Mouse (Mus musculus) C2C12 (cell line): ENCODE results near the gene Ube2n. TPM values are rescaled to one million over a fixed set of nuclear protein-coding genes. Genes with fewer than 3 reads are reported as not detected.

Experiments
- H3K27me3 ChIP-seq: one replicate; pipeline ENCODE4 v1.6.1; 2011; ENCODE audit not compliant: control insufficient read depth, insufficient read depth, insufficient read length
- H3K36me3 ChIP-seq: one replicate; pipeline ENCODE4 v1.6.1; 2011; ENCODE audit not compliant: control insufficient read depth, insufficient read depth
- H3K4me3 ChIP-seq: one replicate; pipeline ENCODE4 v1.5.1; 2011; ENCODE audit warnings: mild to moderate bottlenecking, control low read depth; ENCODE audit not compliant: poor library complexity, insufficient read depth, severe bottlenecking
- H3K79me2 ChIP-seq: one replicate; pipeline ENCODE4 v1.6.1; 2011; ENCODE audit not compliant: control insufficient read depth, insufficient read depth
- H3K79me3 ChIP-seq: one replicate; pipeline ENCODE4 v1.6.1; 2011; ENCODE audit warnings: low read depth, control low read depth
- H3ac ChIP-seq: one replicate; pipeline ENCODE3; 2011; ENCODE audit warnings: low read depth; ENCODE audit not compliant: control insufficient read depth, insufficient read length
- CEBPB ChIP-seq: IDR thresholded peaks from one replicate; pipeline ENCODE4 v1.6.1; 2011; ENCODE audit warnings: low read depth, mild to moderate bottlenecking, control low read depth, moderate library complexity
- CTCF ChIP-seq: IDR thresholded peaks from one replicate; pipeline ENCODE4 v1.5.1; 2011; ENCODE audit not compliant: control insufficient read depth, insufficient read depth, insufficient read length
- FOSL1 ChIP-seq: IDR thresholded peaks from one replicate; pipeline ENCODE4 v1.8.0; 2011; ENCODE audit warnings: mild to moderate bottlenecking, low read length; ENCODE audit not compliant: poor library complexity, insufficient read depth, severe bottlenecking
- MAX ChIP-seq: IDR thresholded peaks from one replicate; pipeline ENCODE4 v1.6.1; 2011; ENCODE audit warnings: mild to moderate bottlenecking, control low read depth
- MYOD1 ChIP-seq: IDR thresholded peaks from one replicate; pipeline ENCODE4 v1.6.1; 2011; ENCODE audit warnings: low read depth; ENCODE audit not compliant: control insufficient read depth, insufficient read length
- MYOG ChIP-seq: IDR thresholded peaks from one replicate; pipeline ENCODE4 v1.6.1; 2011; ENCODE audit not compliant: control insufficient read depth, insufficient read length; ENCODE audit errors: extremely low read depth
- USF1 ChIP-seq: IDR thresholded peaks from one replicate; pipeline ENCODE4 v1.6.1; 2011; ENCODE audit warnings: low read depth, mild to moderate bottlenecking, control low read depth, moderate library complexity
- long read RNA-seq, 2 experiments: library from polyadenylated mRNA; unstranded; transcript quantifications; one replicate each; pipeline ENCODE4 v2.0.0; 2019 to 2020
- polyA plus RNA-seq: library from polyadenylated mRNA; unstranded; fragments of >200 nt; fragmentation: generic; extraction: Trizol; gene quantifications from one replicate; pipeline ENCODE4 v1.2.1, GENCODE M21; 2012; ENCODE audit warnings: missing spikeins

Gene Ube2n
- 168 TPM for polyA plus RNA-seq
- long read RNA-seq, experiment 1, transcript Ube2n-201 (4 exons, 3,867 nt) = major isoform, 230 of 244 reads
- long read RNA-seq, experiment 1, partial matches to known transcripts = 1 of 244 reads
- long read RNA-seq, experiment 1, other reads (novel, unspliced or antisense) = 10 of 244 reads
- long read RNA-seq, experiment 2, transcript Ube2n-201 (4 exons, 3,867 nt) = major isoform, 301 of 314 reads
- long read RNA-seq, experiment 2, partial matches to known transcripts = 1 of 314 reads
- long read RNA-seq, experiment 2, other reads (novel, unspliced or antisense) = 8 of 314 reads

GRCm38 (mm10) chr10:95514656-95515292 is at the start of gene Ube2n:
Ube2n (plus strand) TSS chr10:95515145.
- Histone ChIP-seq H3K4me3 (peak within 1 kb of the TSS; percentile 96), H3K36me3 (peaks cover 30% of the 10 kb centered on the region), H3K79me3 (peaks cover 48% of the 10 kb centered on the region), H3ac (peak within 1 kb of the TSS; percentile 96), H3K27me3 (no peaks in the 10 kb centered on the region), H3K79me2 (peaks cover 54% of the 10 kb centered on the region)
- peak; percentile 77 for TF ChIP-seq MAX
- TF ChIP-seq FOSL1 = no peak
- TF ChIP-seq MYOD1 = no peak
- no peak for TF ChIP-seq CEBPB
- TF ChIP-seq USF1 = no peak
- TF ChIP-seq MYOG = no peak
- TF ChIP-seq CTCF = no peak

DNA sequence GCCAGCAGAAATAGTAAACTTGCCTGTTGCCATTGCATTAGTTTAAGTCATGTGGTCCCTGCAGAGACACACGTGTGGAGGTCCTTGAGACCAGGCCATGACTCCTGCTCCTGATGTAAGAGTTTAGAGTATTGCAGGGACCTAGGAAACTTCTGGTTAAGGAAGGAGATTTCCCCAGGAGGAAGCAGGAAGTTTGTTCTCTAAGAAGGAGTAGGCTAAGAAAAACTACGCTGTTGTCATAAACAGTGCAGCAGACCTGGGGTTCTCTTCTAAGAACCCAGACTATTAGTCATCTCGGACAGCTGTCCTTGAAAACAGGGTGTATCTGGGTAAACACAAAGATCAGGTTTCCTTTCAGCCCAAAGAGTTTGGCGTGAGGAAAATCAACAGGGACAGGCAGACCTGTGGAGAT is 49.5 kb upstream of the Ube2n start:
- no peaks in the 10 kb centered on the region for H3K79me2 ChIP-seq

GRCm38 (mm10) chr10:95468894-95469293 is 46.1 kb upstream of the Ube2n start:
- Histone ChIP-seq H3K79me2 (no peaks in the 10 kb centered on the region), H3K27me3 (no peaks in the 10 kb centered on the region), H3K4me3 (no peak overlapping the region), H3ac (no peak overlapping the region), H3K36me3 (no peaks in the 10 kb centered on the region), H3K79me3 (no peaks in the 10 kb centered on the region)
- TF ChIP-seq MYOD1 = peak; percentile 19
- TF ChIP-seq USF1 = no peak

More for the DNA sequence above, 49.5 kb upstream of the Ube2n start:
- H3K36me3 ChIP-seq = no peaks in the 10 kb centered on the region
- H3K4me3 ChIP-seq = no peak overlapping the region
- no peaks in the 10 kb centered on the region for H3K79me3 ChIP-seq
- H3K27me3 ChIP-seq = no peaks in the 10 kb centered on the region
- TF ChIP-seq MYOG (no peak), MYOD1 (peak; percentile 91), CEBPB (peak; percentile 36), USF1 (peak; percentile 20), CTCF (no peak)
- no peak overlapping the region for H3ac ChIP-seq

GRCm38 (mm10) chr10:95471186-95471585 is 43.8 kb upstream of the Ube2n start:
- Histone ChIP-seq H3K36me3 (no peaks in the 10 kb centered on the region), H3K4me3 (no peak overlapping the region), H3ac (no peak overlapping the region), H3K27me3 (no peaks in the 10 kb centered on the region), H3K79me2 (no peaks in the 10 kb centered on the region), H3K79me3 (no peaks in the 10 kb centered on the region)
- no peak for TF ChIP-seq USF1

- Histone ChIP-seq H3K27me3 (no peaks in the 10 kb centered on the region), H3K79me2 (no peaks in the 10 kb centered on the region), H3K4me3 (no peak overlapping the region), H3K36me3 (no peaks in the 10 kb centered on the region), H3K79me3 (no peaks in the 10 kb centered on the region), H3ac (no peak overlapping the region)
- TF ChIP-seq MYOG (no peak), MYOD1 (peak; percentile 89), USF1 (peak; percentile 70), MAX (no peak), FOSL1 (no peak), CTCF (no peak), CEBPB (no peak)
Measured at GRCm38 (mm10) chr10:95471889-95472547, 42.9 kb upstream of the Ube2n start.

GRCm38 (mm10) chr10:95475923-95476322 is 39.0 kb upstream of the Ube2n start:
- Histone ChIP-seq H3K79me3 (no peaks in the 10 kb centered on the region), H3ac (no peak overlapping the region), H3K4me3 (no peak overlapping the region), H3K36me3 (peaks cover 8% of the 10 kb centered on the region), H3K79me2 (no peaks in the 10 kb centered on the region), H3K27me3 (no peaks in the 10 kb centered on the region)
- TF ChIP-seq CEBPB (no peak), MYOG (no peak), FOSL1 (no peak), CTCF (peak; percentile 86), USF1 (no peak), MYOD1 (no peak), MAX (no peak)
